Mouse (Mus musculus) embryonic fibroblast, embryonic 13.5 days (primary cell): ENCODE results near the gene 3110009E18Rik. TPM values are rescaled to one million over a fixed set of nuclear protein-coding genes. Genes with fewer than 3 reads are reported as not detected.
A peak's percentile ranks its signal among the peaks of the same experiment; 100 is the strongest.

Experiments used
- H3K27ac ChIP-seq: 2 replicates; pipeline ENCODE4 v1.5.1; 2012; ENCODE audit warnings: low read length, control low read depth, inconsistent platforms; ENCODE audit not compliant: insufficient read depth
- H3K4me1 ChIP-seq: 2 replicates; pipeline ENCODE4 v1.6.1; 2011; ENCODE audit warnings: low read length; ENCODE audit not compliant: control insufficient read depth, insufficient read depth
- H3K4me3 ChIP-seq: 2 replicates; pipeline ENCODE4 v1.5.1; 2011; ENCODE audit warnings: mild to moderate bottlenecking, control low read depth, low read length; ENCODE audit not compliant: insufficient read depth
- CTCF ChIP-seq: IDR thresholded peaks from 2 replicates; pipeline ENCODE4 v1.5.1; 2011; ENCODE audit warnings: mild to moderate bottlenecking, control low read depth, low read length, moderate library complexity, borderline replicate concordance; ENCODE audit not compliant: insufficient read depth
- POLR2A ChIP-seq: IDR thresholded peaks from 2 replicates; pipeline ENCODE4 v1.6.1; 2011; ENCODE audit warnings: low read depth, mild to moderate bottlenecking, control low read depth, low read length, moderate library complexity
- polyA plus RNA-seq: library from polyadenylated mRNA; stranded (reverse); fragments of >200 nt; gene quantifications from 2 replicates; pipeline ENCODE4 v1.2.4, GENCODE M21; 2011; ENCODE audit warnings: low read depth; ENCODE audit not compliant: missing spikeins, insufficient read length

3110009E18Rik gene
- polyA plus RNA-seq, 1 experiment = 7.2 TPM

GRCm38 (mm10) chr1:120190946-120191345 is 70.0 kb downstream of the 3110009E18Rik start:
- H3K4me1 ChIP-seq = no peaks in the 10 kb centered on the region
- no peak for TF ChIP-seq CTCF
- TF ChIP-seq POLR2A = no peak
- H3K4me3 ChIP-seq = no peak overlapping the region
- H3K27ac ChIP-seq = no peak overlapping the region

- Histone ChIP-seq H3K4me1 (no peaks in the 10 kb centered on the region), H3K4me3 (no peak overlapping the region), H3K27ac (no peak overlapping the region)
- TF ChIP-seq POLR2A (no peak), CTCF (no peak)
Observed at GRCm38 (mm10) chr1:120192321-120192720, 71.3 kb downstream of the 3110009E18Rik start.

- no peak overlapping the region for H3K27ac ChIP-seq
- TF ChIP-seq CTCF (no peak), POLR2A (no peak)
- no peak overlapping the region for H3K4me3 ChIP-seq
Observed at GRCm38 (mm10) chr1:120193586-120193985, 72.6 kb downstream of the 3110009E18Rik start.

GRCm38 (mm10) chr1:120195947-120196346 is 75.0 kb downstream of the 3110009E18Rik start:
- TF ChIP-seq CTCF (no peak), POLR2A (no peak)
- Histone ChIP-seq H3K27ac (no peak overlapping the region), H3K4me3 (no peak overlapping the region), H3K4me1 (no peaks in the 10 kb centered on the region)

More at GRCm38 (mm10) chr1:120193586-120193985, 72.6 kb downstream of the 3110009E18Rik start:
- H3K4me1 ChIP-seq = no peaks in the 10 kb centered on the region

- Histone ChIP-seq H3K4me3 (no peak overlapping the region), H3K27ac (no peak overlapping the region), H3K4me1 (no peaks in the 10 kb centered on the region)
- TF ChIP-seq CTCF (no peak), POLR2A (no peak)
Observed at GRCm38 (mm10) chr1:120196724-120197123, 75.7 kb downstream of the 3110009E18Rik start.

- peak; percentile 92 for TF ChIP-seq CTCF
- no peak for TF ChIP-seq POLR2A
- Histone ChIP-seq H3K4me1 (no peaks in the 10 kb centered on the region), H3K4me3 (no peak overlapping the region)
Observed at GRCm38 (mm10) chr1:120197189-120197588, 76.2 kb downstream of the 3110009E18Rik start.

GRCm38 (mm10) chr1:120198151-120198550 is 77.2 kb downstream of the 3110009E18Rik start:
- TF ChIP-seq POLR2A = no peak
- TF ChIP-seq CTCF = no peak
- no peak overlapping the region for H3K4me3 ChIP-seq
- H3K4me1 ChIP-seq = no peaks in the 10 kb centered on the region
- no peak overlapping the region for H3K27ac ChIP-seq

More at GRCm38 (mm10) chr1:120197189-120197588, 76.2 kb downstream of the 3110009E18Rik start:
- H3K27ac ChIP-seq = no peak overlapping the region

GRCm38 (mm10) chr1:120198942-120199341 is 78.0 kb downstream of the 3110009E18Rik start:
- no peak for TF ChIP-seq POLR2A
- no peak for TF ChIP-seq CTCF
- Histone ChIP-seq H3K4me1 (no peaks in the 10 kb centered on the region), H3K4me3 (no peak overlapping the region), H3K27ac (no peak overlapping the region)

- no peak for TF ChIP-seq CTCF
- no peak for TF ChIP-seq POLR2A
- H3K4me3 ChIP-seq = no peak overlapping the region
- H3K4me1 ChIP-seq = peaks cover 2% of the 10 kb centered on the region; the same call in 1 of the 2 replicates
- H3K27ac ChIP-seq = no peak overlapping the region
Observed at GRCm38 (mm10) chr1:120202542-120202941, 81.6 kb downstream of the 3110009E18Rik start.

- peaks cover 2% of the 10 kb centered on the region; the same call in 1 of the 2 replicates for H3K4me1 ChIP-seq
- no peak overlapping the region for H3K27ac ChIP-seq
- TF ChIP-seq CTCF = no peak
- no peak for TF ChIP-seq POLR2A
- H3K4me3 ChIP-seq = no peak overlapping the region
Observed at GRCm38 (mm10) chr1:120203836-120204235, 82.8 kb downstream of the 3110009E18Rik start.

GRCm38 (mm10) chr1:120204834-120205233 is 83.8 kb downstream of the 3110009E18Rik start:
- peaks cover 2% of the 10 kb centered on the region; the same call in 1 of the 2 replicates for H3K4me1 ChIP-seq
- TF ChIP-seq CTCF (no peak), POLR2A (no peak)
- no peak overlapping the region for H3K4me3 ChIP-seq
- H3K27ac ChIP-seq = no peak overlapping the region
